Mouse (Mus musculus): ENCODE data around the gene Lrg1.
A peak's percentile ranks its signal among the peaks of the same experiment; 100 is the strongest.

Gene Lrg1

GRCm38 (mm10) chr17:56077523-56077922, 44.3 kb downstream of the Lrg1 start:
- DNase-seq (ENCODE audit: low read depth, low spot score): no peak

GRCm38 (mm10) chr17:56074827-56075208, 47.0 kb downstream of the Lrg1 start, which contains the start of gene Ubxn6:
Ubxn6 (minus strand) TSS chr17:56075028.
- peak; percentile 98 for DNase-seq (ENCODE audit: low read depth, low spot score)

- peak; percentile 90 for DNase-seq (ENCODE audit: low read depth, low spot score)
These were observed 47.5 kb downstream of the Lrg1 start for GRCm38 (mm10) chr17:56074097-56074826.

- DNase-seq (ENCODE audit: low read depth, low spot score): no peak
These were observed 49.6 kb downstream of the Lrg1 start for GRCm38 (mm10) chr17:56072243-56072642.

GRCm38 (mm10) chr17:56071126-56071525, 50.7 kb downstream of the Lrg1 start:
- DNase-seq (ENCODE audit: low read depth, low spot score): no peak
